Mouse (Mus musculus) thymus, postnatal 0 days (tissue): Measurements from ENCODE around the gene Syna. TPM values are rescaled to one million over a fixed set of nuclear protein-coding genes. Genes with fewer than 3 reads are reported as not detected.

Experiments used
- DNase-seq: peaks from one replicate; pipeline ENCODE4 v3.0.0-alpha.2; 2015; ENCODE audit warnings: low spot score
- microRNA-seq: library from miRNA; unstranded; fragments of <30 nt; microRNA quantifications from one replicate; pipeline ENCODE4, GENCODE M21; 2016; ENCODE audit warnings: borderline number of aligned reads
- polyA plus RNA-seq: library from polyadenylated mRNA; unstranded; fragments of >200 nt; fragmentation: Nextera tagmentation; extraction: Ambion mirVana; gene quantifications from 2 replicates; pipeline ENCODE4 v1.2.1, GENCODE M21; 2015

The Syna gene
- polyA plus RNA-seq, 1 experiment from 2014 or later, result 0.09 TPM

DNA sequence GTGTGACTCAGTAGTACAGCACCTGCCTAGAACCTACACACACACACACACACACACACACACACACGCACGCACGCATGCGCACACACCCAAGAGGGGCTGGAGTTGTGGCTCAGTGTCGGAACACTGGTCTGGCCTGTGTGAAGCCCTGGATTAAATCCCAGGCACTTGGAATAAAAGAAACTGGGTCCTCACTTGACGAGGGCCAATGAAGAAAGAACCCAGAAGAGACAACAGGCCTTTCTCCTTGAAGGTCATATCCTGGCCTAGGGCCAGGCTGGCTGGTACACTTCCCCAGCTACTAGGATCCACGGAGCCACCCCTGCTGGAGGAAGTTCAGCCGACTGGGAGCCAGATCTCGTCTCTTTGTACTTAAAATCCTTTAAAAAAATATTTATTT lies 28.4 kb downstream of the Syna start:
- DNase-seq, result no peak

DNA sequence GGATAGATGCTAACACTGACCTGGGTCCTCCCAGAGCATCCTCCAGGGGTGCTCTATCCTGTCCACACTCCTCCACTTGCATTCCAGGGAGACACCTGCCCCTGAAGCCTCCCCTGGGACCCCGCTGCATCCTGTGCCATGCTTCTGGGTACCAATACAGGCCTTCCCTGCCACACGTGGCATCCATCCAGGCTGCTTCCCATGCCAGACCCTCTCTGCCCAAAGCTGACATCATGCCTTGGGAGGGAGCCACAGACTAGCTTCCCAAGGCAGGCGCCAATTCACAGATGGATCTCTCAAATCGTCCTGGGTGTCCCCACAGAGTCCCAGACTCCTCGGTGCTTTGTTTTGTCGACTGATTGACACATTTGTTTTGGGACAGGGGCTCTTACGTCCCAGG lies 29.1 kb downstream of the Syna start:
- DNase-seq, result no peak

DNA sequence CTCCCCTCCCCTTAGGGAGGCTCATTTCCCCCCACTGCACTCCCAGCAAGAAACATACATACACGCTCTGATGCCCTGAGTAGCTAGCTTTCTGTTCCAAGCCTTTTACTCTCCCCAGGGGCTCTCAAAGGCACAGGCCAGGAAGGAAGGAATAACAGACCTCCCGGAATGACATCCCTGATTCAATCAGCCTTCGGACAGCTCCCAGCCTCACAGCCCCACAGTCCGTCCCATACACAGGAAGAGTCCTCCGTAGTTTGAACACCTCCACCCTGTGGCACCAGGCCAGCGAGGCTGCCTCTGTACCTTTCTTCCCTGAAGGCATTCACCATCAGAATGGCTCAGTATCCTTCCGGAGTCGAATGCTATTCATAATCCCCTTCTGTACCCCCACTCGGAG lies 31.5 kb downstream of the Syna start:
- no peak for DNase-seq

DNA sequence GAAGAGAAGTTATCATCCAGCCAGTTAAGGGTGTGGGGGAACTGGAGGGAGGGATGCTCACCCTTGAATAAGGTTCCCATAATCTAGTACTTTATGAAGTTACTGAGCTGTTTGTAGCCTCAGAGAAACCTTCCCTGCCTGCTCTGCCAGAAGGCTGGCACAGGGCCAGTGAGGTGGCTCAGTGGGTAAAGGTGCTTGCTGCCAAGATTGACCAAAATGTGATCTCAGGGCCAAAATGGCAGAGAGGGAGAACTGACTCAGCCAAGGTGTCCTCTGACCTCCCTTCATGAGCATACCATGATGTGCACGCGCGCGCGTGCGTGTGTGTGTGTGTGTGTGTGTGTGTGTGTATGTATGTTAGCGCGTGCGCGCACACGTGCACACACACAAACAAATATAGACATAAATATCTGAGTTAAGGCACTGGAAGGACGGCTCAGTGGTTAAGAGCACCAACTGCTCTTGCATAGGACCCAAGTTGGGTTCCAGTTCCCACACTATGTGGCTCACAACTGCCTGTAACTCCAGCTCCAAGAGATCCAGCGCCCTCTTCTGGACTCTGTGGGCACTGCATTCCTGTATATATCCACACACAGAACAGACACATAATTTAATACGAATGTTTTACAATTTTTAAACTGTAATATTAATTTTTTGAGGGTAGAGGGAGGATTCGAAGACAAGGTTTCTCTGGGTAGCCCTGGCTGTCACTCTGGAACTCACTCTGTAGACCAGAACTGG lies 33.8 kb downstream of the Syna start:
- DNase-seq, result no peak

DNA sequence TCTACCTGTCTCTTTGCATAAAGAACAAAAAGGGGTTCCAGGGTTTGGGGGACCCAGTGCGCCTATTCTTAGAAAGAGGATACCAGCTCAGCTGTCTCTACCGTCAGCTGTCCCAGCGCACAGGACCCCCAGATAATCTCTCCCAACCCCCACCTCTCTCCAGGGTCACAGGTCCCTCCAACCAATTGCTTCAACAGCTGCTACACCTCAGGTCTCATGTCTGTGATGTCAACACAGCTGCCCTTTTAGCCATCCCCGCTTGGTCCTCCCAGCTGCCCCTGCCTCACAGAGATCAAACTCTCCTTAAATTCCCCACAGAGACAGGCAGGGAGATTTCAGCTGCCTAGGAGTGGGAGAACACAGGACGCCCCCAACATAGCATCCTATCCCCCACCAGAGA lies 36.2 kb downstream of the Syna start:
- DNase-seq, result no peak

DNA sequence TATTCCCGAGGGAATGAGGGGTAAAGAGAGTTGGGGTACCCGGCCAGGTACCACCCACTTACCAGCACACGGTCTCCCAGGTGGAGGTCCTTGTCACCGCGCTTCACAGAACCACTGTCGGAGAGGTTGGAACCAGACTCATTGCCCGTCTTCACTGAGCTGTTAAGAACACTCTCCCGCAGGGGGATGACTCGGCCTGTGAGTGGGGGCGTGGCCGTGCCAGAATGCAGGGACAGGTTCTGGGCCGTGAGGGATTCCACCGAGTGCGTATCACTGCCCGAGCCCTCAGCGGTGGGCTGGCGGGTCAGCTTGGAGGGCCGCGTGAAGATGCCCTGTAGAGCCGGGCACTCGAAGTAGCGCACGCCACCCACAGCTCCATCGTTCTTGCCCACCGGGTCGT lies 37.4 kb downstream of the Syna start:
- no peak for DNase-seq

DNA sequence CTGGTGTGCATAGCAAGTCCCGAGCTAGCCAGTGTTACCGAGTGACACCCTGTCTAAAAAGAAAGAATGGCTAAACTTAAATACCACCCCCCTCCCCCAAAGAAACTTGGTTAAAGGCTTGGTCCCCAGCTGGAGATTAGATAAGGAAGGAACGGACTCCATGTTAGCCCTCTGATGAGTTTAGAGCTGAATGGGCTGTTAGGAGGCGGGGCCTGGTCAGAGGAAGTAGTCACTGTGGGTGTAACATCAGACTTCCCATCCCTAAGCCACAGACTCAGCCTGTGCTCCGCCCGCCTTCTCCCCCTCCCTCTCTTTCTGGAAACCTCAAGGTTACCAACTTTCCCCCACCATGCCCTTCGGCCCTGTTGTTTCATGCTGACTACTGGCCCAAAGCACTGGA lies 38.2 kb downstream of the Syna start:
- DNase-seq, result no peak

DNA sequence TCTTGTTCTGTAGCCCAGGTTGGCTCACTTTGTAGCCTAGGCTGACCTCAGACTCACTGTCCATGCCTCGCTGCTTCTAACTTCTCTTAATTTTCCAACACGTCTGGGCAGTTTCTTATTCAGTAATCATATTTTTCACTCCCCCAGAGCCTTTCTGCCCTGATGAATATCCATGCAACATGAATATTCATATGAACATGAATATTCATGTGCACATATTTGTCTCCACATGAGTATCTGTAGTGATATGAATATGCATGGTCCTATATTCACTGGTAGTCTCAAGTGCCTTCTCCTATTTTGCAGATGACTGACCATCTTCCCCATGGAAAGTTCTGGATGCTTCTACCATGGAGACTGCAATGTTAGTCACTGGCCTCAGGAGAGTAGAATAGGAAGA lies 38.8 kb downstream of the Syna start:
- DNase-seq, result no peak

DNA sequence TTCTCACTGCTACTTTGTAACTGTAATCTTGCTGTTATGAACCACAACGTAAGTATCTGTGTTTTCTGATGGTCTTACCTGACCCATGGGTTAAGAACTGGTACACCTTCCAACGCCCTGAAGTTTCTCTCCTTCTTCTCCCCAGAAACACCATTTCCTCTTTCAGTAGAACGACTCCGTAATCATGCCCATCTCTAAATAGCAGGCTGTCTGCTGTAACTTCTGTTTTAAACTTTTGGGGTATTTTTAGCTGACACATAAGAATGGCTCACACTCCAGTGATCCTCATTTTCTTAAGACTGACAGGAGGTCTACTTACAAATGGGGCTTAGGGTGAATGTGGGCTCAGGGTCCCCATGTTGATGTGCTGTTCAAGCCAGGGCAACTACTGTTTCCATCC lies 39.9 kb downstream of the Syna start:
- no peak for DNase-seq

DNA sequence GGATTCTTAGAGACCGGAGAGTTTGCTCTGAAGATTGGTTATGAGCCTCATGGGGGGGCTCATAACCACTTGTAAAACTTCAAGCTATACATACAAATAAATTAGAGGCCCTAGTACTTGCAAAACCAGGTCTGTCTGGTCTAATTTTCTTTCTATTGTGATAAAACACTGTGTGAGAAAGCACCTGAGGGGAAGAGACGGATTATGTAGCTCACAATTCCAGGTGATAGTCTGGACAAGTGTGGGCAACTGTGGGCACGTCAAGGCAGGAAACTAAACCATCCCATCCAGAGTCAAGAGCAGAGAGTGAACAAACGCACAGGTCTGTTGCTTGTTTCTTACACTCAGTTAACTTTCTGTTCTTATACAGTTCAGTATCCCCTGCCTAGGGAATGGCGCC lies 40.5 kb downstream of the Syna start:
- no peak for DNase-seq

DNA sequence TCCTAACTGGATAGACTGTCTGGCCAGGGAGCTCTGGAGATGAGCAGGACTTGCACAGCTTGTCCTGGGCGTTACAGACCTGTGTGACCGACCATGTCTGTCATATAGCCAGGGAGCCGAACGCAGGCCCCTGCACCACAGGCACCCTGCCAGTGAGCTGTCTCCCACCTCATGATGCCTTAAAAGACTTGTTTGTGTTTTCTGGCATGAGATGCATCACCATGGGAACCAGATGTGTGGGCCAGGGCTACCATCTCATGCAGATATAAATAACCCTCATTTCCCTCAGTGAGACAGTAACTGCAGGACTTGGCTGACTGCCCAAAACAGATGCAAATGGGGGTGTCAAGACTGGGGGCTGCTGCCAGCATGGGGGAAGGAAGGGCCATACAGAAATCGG lies 47.9 kb downstream of the Syna start:
- no peak for DNase-seq

DNA sequence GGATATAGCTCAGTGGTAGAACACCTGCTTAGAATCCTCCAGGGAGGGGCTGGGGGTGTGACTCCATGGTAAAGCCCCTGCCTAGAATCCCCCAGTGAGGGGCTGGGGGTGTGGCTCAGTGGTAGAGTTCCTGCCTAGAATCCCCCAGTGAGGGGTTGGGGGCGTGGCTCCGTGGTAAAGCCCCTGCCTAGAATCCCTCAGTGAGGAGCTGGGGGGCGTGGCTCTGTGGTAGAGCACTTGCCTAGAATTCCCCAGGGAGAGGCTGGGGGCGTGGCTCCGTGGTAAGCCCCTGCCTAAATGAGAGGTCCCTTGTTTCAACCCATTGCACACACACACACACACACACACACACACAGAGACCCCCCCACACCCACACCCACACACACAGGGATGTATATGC lies 49.7 kb downstream of the Syna start:
- DNase-seq, result no peak

DNA sequence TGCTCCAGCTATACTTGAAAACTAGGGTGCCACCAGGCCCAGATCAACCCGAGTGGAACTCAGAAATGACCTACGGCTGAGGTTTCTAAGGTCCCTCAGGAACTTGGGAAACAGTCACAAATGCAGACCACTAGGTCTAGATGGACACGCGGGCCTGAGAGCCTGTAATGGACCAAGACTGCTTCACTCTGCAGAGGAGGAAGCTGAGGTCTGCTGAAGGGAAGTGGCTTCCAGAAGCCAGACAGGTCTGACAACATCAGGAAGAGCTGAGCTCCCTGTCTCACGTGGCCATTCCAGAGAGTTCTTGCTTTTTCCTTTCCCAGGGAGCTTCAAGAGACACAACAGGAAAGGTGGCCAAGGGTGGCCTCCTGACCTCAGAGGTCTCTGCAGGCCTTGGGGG lies 51.0 kb downstream of the Syna start:
- DNase-seq, result no peak

Small RNAs within 50 kb of the gene (microRNA-seq; reads per million reads assigned to microRNA genes)
- gene Mir7228, result not detected

Other genes with a start within 250 kb of the Syna start
- 124 and 130 TPM in 2 replicates for gene Gtf2i, start 245.4 kb downstream of the Syna start, polyA plus RNA-seq
- 54.7 and 67.4 TPM in 2 replicates for gene Gtf2ird1, start 103.5 kb downstream of the Syna start, polyA plus RNA-seq
- 1.3 TPM in 2 replicates for gene Clip2, start 7.7 kb downstream of the Syna start, polyA plus RNA-seq
- 262 and 278 TPM in 2 replicates for gene Rfc2, start 21.2 kb upstream of the Syna start, polyA plus RNA-seq
- gene Lat2, start 54.9 kb upstream of the Syna start, polyA plus RNA-seq, result 6.7 and 6.9 TPM in 2 replicates
- 385 and 414 TPM in 2 replicates for gene Eif4h, start 79.3 kb upstream of the Syna start, polyA plus RNA-seq
- gene Limk1, start 128.4 kb upstream of the Syna start, polyA plus RNA-seq, result 2.8 and 3.8 TPM in 2 replicates
- 12.4 and 96.1 TPM in 2 replicates for gene Eln, start 187.2 kb upstream of the Syna start, polyA plus RNA-seq